8 mouse cellular contexts compared by ENCODE assay signal in genomic region chr16:94369596-94370172, GRCm38 (mm10). TPM values are rescaled to one million over a fixed set of nuclear protein-coding genes. Genes with fewer than 3 reads are reported as not detected.
DNase-seq lines count a peak whose midpoint lies in the region; ATAC-seq and TF ChIP-seq lines count a peak whose summit lies in the region.

No protein-coding gene starts in this region.

- peak overlapping the region; percentile 78 for H3K4me3 ChIP-seq in lung, embryonic 15.5 days
- H3K4me3 ChIP-seq in cortical plate, adult 2 months (ENCODE audit: insufficient read depth, low read length), result peak overlapping the region; percentile 98
- H3K4me3 ChIP-seq in hindbrain, embryonic 11.5 days (ENCODE audit: low read depth, low read length), result peak overlapping the region; percentile 94
- H3K4me3 ChIP-seq in midbrain, embryonic 11.5 days (ENCODE audit: low read depth, low read length), result peak overlapping the region; percentile 88

- 2% methylated on average over 6 of the region's 6 CpGs for WGBS in lung, embryonic 15.5 days
- WGBS in hindbrain, embryonic 11.5 days, result 10% methylated on average over 6 of the region's 6 CpGs
- 13% methylated on average over 6 of the region's 6 CpGs for WGBS in midbrain, embryonic 11.5 days

- H3K27me3 ChIP-seq in lung, embryonic 15.5 days, result no peaks in the 10 kb centered on the region
- H3K27me3 ChIP-seq in hindbrain, embryonic 11.5 days (ENCODE audit: control insufficient read depth, insufficient read depth, low read length), result no peaks in the 10 kb centered on the region
- no peaks in the 10 kb centered on the region for H3K27me3 ChIP-seq in midbrain, embryonic 11.5 days (ENCODE audit: control insufficient read depth, insufficient read depth, low read length)

- peak; percentile 0; the same call in 1 of the 2 replicates for ATAC-seq in lung, embryonic 15.5 days (ENCODE audit: borderline replicate concordance, extremely low read depth, low FRiP score, low TSS enrichment)
- no peak for ATAC-seq in hindbrain, embryonic 11.5 days (ENCODE audit: low FRiP score)
- no peak for ATAC-seq in midbrain, embryonic 11.5 days (ENCODE audit: low FRiP score)

- no peak for TF ChIP-seq CTCF in cortical plate, adult 2 months (IDR thresholded peaks at IDR 0.05; ENCODE audit: extremely low read depth, insufficient read depth, low read length)

- H3K27ac ChIP-seq in lung, embryonic 15.5 days, result peak overlapping the region; percentile 99
- H3K27ac ChIP-seq in cortical plate, adult 2 months (ENCODE audit: insufficient read depth, low read length), result peak overlapping the region; percentile 100
- H3K27ac ChIP-seq in hindbrain, embryonic 11.5 days (ENCODE audit: low read depth, low read length), result peak overlapping the region; percentile 98
- peak overlapping the region; percentile 89 for H3K27ac ChIP-seq in midbrain, embryonic 11.5 days (ENCODE audit: low read depth, low read length)

- peak overlapping the region; percentile 91 for H3K9ac ChIP-seq in lung, embryonic 15.5 days
- peak overlapping the region; percentile 93 for H3K9ac ChIP-seq in hindbrain, embryonic 11.5 days (ENCODE audit: low read depth, low read length)
- H3K9ac ChIP-seq in midbrain, embryonic 11.5 days (ENCODE audit: low read length), result peak overlapping the region; percentile 96

- no peaks in the 10 kb centered on the region for H3K9me3 ChIP-seq in lung, embryonic 15.5 days
- H3K9me3 ChIP-seq in hindbrain, embryonic 11.5 days (ENCODE audit: control insufficient read depth, low read length), result no peaks in the 10 kb centered on the region
- H3K9me3 ChIP-seq in midbrain, embryonic 11.5 days (ENCODE audit: control insufficient read depth, low read length), result no peaks in the 10 kb centered on the region

- peaks cover 24% of the 10 kb centered on the region for H3K4me1 ChIP-seq in lung, embryonic 15.5 days
- H3K4me1 ChIP-seq in cortical plate, adult 2 months (ENCODE audit: control insufficient read depth, insufficient read depth, low read length), result peaks cover 6% of the 10 kb centered on the region; the same call in 1 of the 2 replicates
- H3K4me1 ChIP-seq in hindbrain, embryonic 11.5 days (replicated peaks; ENCODE audit: control insufficient read depth, insufficient read depth, low read length), result no peaks in the 10 kb centered on the region
- peaks cover 15% of the 10 kb centered on the region for H3K4me1 ChIP-seq in midbrain, embryonic 11.5 days (ENCODE audit: control insufficient read depth, insufficient read depth, low read length)

- DNase-seq in lung, postnatal 4 days, result no peak
- DNase-seq in hindbrain, embryonic 11.5 days (ENCODE audit: low spot score), result no peak
- DNase-seq in midbrain, embryonic 11.5 days (ENCODE audit: low spot score, missing footprints), result peak; percentile 90
- DNase-seq in urinary bladder, postnatal 4 days (ENCODE audit: low spot score in 2 of 2), result no peak
- DNase-seq in spleen, postnatal 10 days (ENCODE audit: low spot score in 2 of 2), result no peak
- DNase-seq in ovary, adult 18-20 months (ENCODE audit: low spot score), result no peak

- H3K36me3 ChIP-seq in lung, embryonic 15.5 days, result 0 out of 2 replicates have a peak, but pooled peaks cover 7% of the 10 kb centered on the region
- H3K36me3 ChIP-seq in hindbrain, embryonic 11.5 days (ENCODE audit: control insufficient read depth, insufficient read depth, low read length), result no peaks in the 10 kb centered on the region
- no peaks in the 10 kb centered on the region for H3K36me3 ChIP-seq in midbrain, embryonic 11.5 days (ENCODE audit: control insufficient read depth, insufficient read depth, low read length)

- H3K4me2 ChIP-seq in lung, embryonic 15.5 days, result peak overlapping the region; percentile 68
- peak overlapping the region; percentile 35 for H3K4me2 ChIP-seq in hindbrain, embryonic 11.5 days (replicated peaks; ENCODE audit: low read depth, low read length)
- H3K4me2 ChIP-seq in midbrain, embryonic 11.5 days, result peak overlapping the region; percentile 71

- TF ChIP-seq POLR2A in cortical plate, adult 2 months (IDR thresholded peaks at IDR 0.05; ENCODE audit: extremely low read depth, insufficient read depth, low read length), result no peak

RNA-seq across cellular contexts. Expression of gene Ttc3, which starts 0.7 kb away (rescaled TPM):
- 171 and 177 TPM in 2 replicates for polyA plus RNA-seq in lung, embryonic 15.5 days (2015; fragmentation: Nextera tagmentation; extraction: Ambion mirVana)
- 327 and 328 TPM in 2 replicates for polyA plus RNA-seq in cortical plate, adult 2 months (2012; rRNA removed)
- polyA plus RNA-seq in hindbrain, embryonic 11.5 days (2014; fragmentation: Nextera tagmentation; extraction: Ambion mirVana), result 526 and 624 TPM in 2 replicates
- polyA plus RNA-seq in midbrain, embryonic 11.5 days (2014; fragmentation: Nextera tagmentation; extraction: Ambion mirVana), result 489 and 614 TPM in 2 replicates

RNA-seq across cellular contexts. Expression of gene Pigp, which starts 2.0 kb away (rescaled TPM):
- 95.9 and 98.0 TPM in 2 replicates for polyA plus RNA-seq in lung, embryonic 15.5 days (2015; fragmentation: Nextera tagmentation; extraction: Ambion mirVana)
- polyA plus RNA-seq in cortical plate, adult 2 months (2012; rRNA removed), result 62.0 and 62.1 TPM in 2 replicates
- polyA plus RNA-seq in hindbrain, embryonic 11.5 days (2014; fragmentation: Nextera tagmentation; extraction: Ambion mirVana), result 77.0 and 90.9 TPM in 2 replicates
- polyA plus RNA-seq in midbrain, embryonic 11.5 days (2014; fragmentation: Nextera tagmentation; extraction: Ambion mirVana), result 93.9 and 96.3 TPM in 2 replicates

RNA-seq across cellular contexts. Expression of gene Ripply3, which starts 41.5 kb away (rescaled TPM):
- 24.4 and 26.5 TPM in 2 replicates for polyA plus RNA-seq in lung, embryonic 15.5 days (2015; fragmentation: Nextera tagmentation; extraction: Ambion mirVana)
- 0.21 and 0.38 TPM in 2 replicates for polyA plus RNA-seq in cortical plate, adult 2 months (2012; rRNA removed)
- polyA plus RNA-seq in hindbrain, embryonic 11.5 days (2014; fragmentation: Nextera tagmentation; extraction: Ambion mirVana), result 5.7 and 6.9 TPM in 2 replicates
- polyA plus RNA-seq in midbrain, embryonic 11.5 days (2014; fragmentation: Nextera tagmentation; extraction: Ambion mirVana), result 5.3 and 6.0 TPM in 2 replicates

RNA-seq across cellular contexts. Expression of gene Hlcs, which starts 56.3 kb away (rescaled TPM):
- polyA plus RNA-seq in lung, embryonic 15.5 days (2015; fragmentation: Nextera tagmentation; extraction: Ambion mirVana), result 6.9 and 9.1 TPM in 2 replicates
- 10.2 and 10.7 TPM in 2 replicates for polyA plus RNA-seq in cortical plate, adult 2 months (2012; rRNA removed)
- 8.9 TPM in 2 replicates for polyA plus RNA-seq in hindbrain, embryonic 11.5 days (2014; fragmentation: Nextera tagmentation; extraction: Ambion mirVana)
- 8.0 and 8.1 TPM in 2 replicates for polyA plus RNA-seq in midbrain, embryonic 11.5 days (2014; fragmentation: Nextera tagmentation; extraction: Ambion mirVana)
